Mouse (Mus musculus): ENCODE measurements around the gene Mier3. TPM values are rescaled to one million over a fixed set of nuclear protein-coding genes. Genes with fewer than 3 reads are reported as not detected.

Mier3 gene
- polyA plus RNA-seq, 1 experiment from 2014 or later = 25.0 TPM

- Histone ChIP-seq H3K9ac (no peak overlapping the region), H3K27ac (no peak overlapping the region), H3K27me3 (no peaks in the 10 kb centered on the region), H3K4me3 (no peak overlapping the region), H3K4me2 (replicated peaks) (no peak overlapping the region), H3K4me1 (no peaks in the 10 kb centered on the region), H3K36me3 (peaks cover 91% of the 10 kb centered on the region), H3K9me3 (replicated peaks) (no peaks in the 10 kb centered on the region)
- WGBS = 96% methylated on average over 18 of the region's 18 CpGs
- no peak for ATAC-seq (ENCODE audit: low FRiP score)
These were observed 74.6 kb downstream of the Mier3 start for GRCm38 (mm10) chr13:111755377-111755776.

GRCm38 (mm10) chr13:111755937-111756336, 75.2 kb downstream of the Mier3 start:
- Histone ChIP-seq H3K9ac (no peak overlapping the region), H3K4me2 (replicated peaks) (no peak overlapping the region), H3K4me3 (no peak overlapping the region), H3K27ac (no peak overlapping the region), H3K9me3 (replicated peaks) (no peaks in the 10 kb centered on the region), H3K4me1 (no peaks in the 10 kb centered on the region), H3K36me3 (peaks cover 91% of the 10 kb centered on the region), H3K27me3 (no peaks in the 10 kb centered on the region)
- ATAC-seq (ENCODE audit: low FRiP score) = no peak
- WGBS = 95% methylated on average over 15 of the region's 15 CpGs

- peaks cover 90% of the 10 kb centered on the region for H3K36me3 ChIP-seq
- H3K4me2 ChIP-seq (replicated peaks) = no peak overlapping the region
- H3K27ac ChIP-seq = no peak overlapping the region
- WGBS = 94% methylated on average over 6 of the region's 6 CpGs
- no peak overlapping the region for H3K9ac ChIP-seq
- no peaks in the 10 kb centered on the region for H3K27me3 ChIP-seq
- no peaks in the 10 kb centered on the region for H3K4me1 ChIP-seq
- H3K4me3 ChIP-seq = no peak overlapping the region
- no peak for ATAC-seq (ENCODE audit: low FRiP score)
- H3K9me3 ChIP-seq (replicated peaks) = no peaks in the 10 kb centered on the region
These were observed 76.2 kb downstream of the Mier3 start for GRCm38 (mm10) chr13:111756986-111757385.

- H3K9me3 ChIP-seq (replicated peaks) = no peaks in the 10 kb centered on the region
- peaks cover 85% of the 10 kb centered on the region for H3K36me3 ChIP-seq
- H3K4me3 ChIP-seq = no peak overlapping the region
- no peaks in the 10 kb centered on the region for H3K27me3 ChIP-seq
- no peaks in the 10 kb centered on the region for H3K4me1 ChIP-seq
- H3K9ac ChIP-seq = no peak overlapping the region
- H3K4me2 ChIP-seq (replicated peaks) = no peak overlapping the region
- 92% methylated on average over 12 of the region's 12 CpGs for WGBS
- no peak for ATAC-seq (ENCODE audit: low FRiP score)
- H3K27ac ChIP-seq = no peak overlapping the region
These were observed 81.7 kb downstream of the Mier3 start for GRCm38 (mm10) chr13:111762526-111762925.

Other genes with a start within 250 kb of the Mier3 start
- gene Gpbp1, start 190.9 kb upstream of the Mier3 start, polyA plus RNA-seq (2016; fragmentation: Nextera tagmentation; extraction: Ambion mirVana) = 122 and 128 TPM in 2 replicates
- gene Gm49496, start 131.0 kb upstream of the Mier3 start, polyA plus RNA-seq (2016; fragmentation: Nextera tagmentation; extraction: Ambion mirVana) = not detected in 2 replicates
- gene Gm10198, start 88.2 kb upstream of the Mier3 start, polyA plus RNA-seq (2016; fragmentation: Nextera tagmentation; extraction: Ambion mirVana) = not detected in 2 replicates
- gene Map3k1, start 128.0 kb downstream of the Mier3 start, polyA plus RNA-seq (2016; fragmentation: Nextera tagmentation; extraction: Ambion mirVana) = 14.3 and 15.6 TPM in 2 replicates